Mouse (Mus musculus) CH12.LX (cell line): ENCODE data around the gene Psmb6. TPM values are rescaled to one million over a fixed set of nuclear protein-coding genes. Genes with fewer than 3 reads are reported as not detected.

ENCODE experiments used
- DNase-seq: peaks from one replicate; pipeline ENCODE4 v3.0.0-alpha.2; 2013; ENCODE audit errors: extremely low read depth
- H3K27ac ChIP-seq: 2 replicates; pipeline ENCODE4 v1.5.1; 2012; ENCODE audit warnings: low read depth, mild to moderate bottlenecking, control low read depth, moderate library complexity; ENCODE audit not compliant: insufficient read depth
- H3K27me3 ChIP-seq: replicated peaks from 2 replicates; pipeline ENCODE3; 2012; ENCODE audit warnings: inconsistent platforms
- H3K36me3 ChIP-seq, 2 experiments: replicated peaks in 1 of 2; 2 replicates each; pipeline versions ENCODE3 to v1.6.1; 2012; ENCODE audit warnings: inconsistent platforms in 1 of 2, low read length in 1 of 2, mild to moderate bottlenecking in 1 of 2, mixed read lengths in 1 of 2, moderate library complexity in 1 of 2; ENCODE audit not compliant: control insufficient read depth in 1 of 2, insufficient read depth in 1 of 2
- H3K4me1 ChIP-seq, 2 experiments: 2 replicates each; pipeline ENCODE4 v1.6.1; 2012; ENCODE audit warnings: inconsistent platforms in 1 of 2, moderate library complexity in 1 of 2; ENCODE audit not compliant: insufficient read depth in 2 of 2, control insufficient read depth in 1 of 2
- H3K4me2 ChIP-seq: 2 replicates; pipeline ENCODE4 v1.6.1; 2012; ENCODE audit warnings: low read depth, mild to moderate bottlenecking, control low read depth; ENCODE audit not compliant: poor library complexity, insufficient read depth, severe bottlenecking
- H3K4me3 ChIP-seq, 3 experiments: fragments of 150-350 bp in 1 of 3; sonication (generic) in 1 of 3; replicated peaks in 1 of 3; 2 replicates each; pipeline versions ENCODE3 to v1.5.1; 2011 to 2012; ENCODE audit warnings: low read depth in 2 of 3, low read length in 2 of 3, mild to moderate bottlenecking in 2 of 3, moderate library complexity in 2 of 3, control low read depth in 1 of 3, improper control_type of control experiment in 1 of 3, inconsistent platforms in 1 of 3, mixed read lengths in 1 of 3; ENCODE audit not compliant: poor library complexity in 1 of 3
- H3K79me2 ChIP-seq: replicated peaks from 2 replicates; pipeline ENCODE4 v1.6.1; 2012; ENCODE audit warnings: mild to moderate bottlenecking, moderate library complexity; ENCODE audit not compliant: control insufficient read depth, poor library complexity, insufficient read depth, severe bottlenecking; ENCODE audit errors: extremely low read depth
- H3K9ac ChIP-seq: 2 replicates; pipeline ENCODE4 v1.6.1; 2012; ENCODE audit warnings: low read depth, mild to moderate bottlenecking, control low read depth, moderate library complexity; ENCODE audit not compliant: insufficient read depth
- H3K9me3 ChIP-seq: replicated peaks from 2 replicates; pipeline ENCODE3; 2012; ENCODE audit warnings: low read length, inconsistent platforms, mixed read lengths
- BHLHE40 ChIP-seq: IDR thresholded peaks from 2 replicates; pipeline ENCODE4 v1.6.1; 2011; ENCODE audit warnings: mild to moderate bottlenecking, low read depth, low read length, improper control_type of control experiment
- CHD2 ChIP-seq: IDR thresholded peaks from 2 replicates; pipeline ENCODE4 v1.6.1; 2011; ENCODE audit warnings: low read length, improper control_type of control experiment
- ELF1 ChIP-seq: IDR thresholded peaks from 2 replicates; pipeline ENCODE4 v1.6.1; 2014; ENCODE audit warnings: low read depth, mild to moderate bottlenecking, inconsistent platforms, low read length, improper control_type of control experiment
- ETS1 ChIP-seq: conservative IDR thresholded peaks from 2 replicates; pipeline ENCODE4 v1.6.1; 2012; ENCODE audit warnings: low read depth, mild to moderate bottlenecking, inconsistent platforms, low read length, improper control_type of control experiment, moderate library complexity
- GABPA ChIP-seq: IDR thresholded peaks from 2 replicates; pipeline ENCODE4 v1.6.1; 2012; ENCODE audit warnings: low read depth, low read length, improper control_type of control experiment, inconsistent platforms; ENCODE audit not compliant: insufficient replicate concordance
- MYC ChIP-seq: IDR thresholded peaks from 2 replicates; pipeline ENCODE4 v1.6.1; 2011; ENCODE audit warnings: low read depth, mild to moderate bottlenecking, improper control_type of control experiment, low read length
- NRF1 ChIP-seq: IDR thresholded peaks from 2 replicates; pipeline ENCODE4 v1.6.1; 2014; ENCODE audit warnings: low read depth, mild to moderate bottlenecking, inconsistent platforms, low read length, improper control_type of control experiment, moderate library complexity
- POLR2AphosphoS2 ChIP-seq: IDR thresholded peaks from 2 replicates; pipeline ENCODE4 v1.6.1; 2011; ENCODE audit warnings: low read depth, low read length, improper control_type of control experiment
- TBP ChIP-seq: conservative IDR thresholded peaks from 2 replicates; pipeline ENCODE4 v1.6.1; 2011; ENCODE audit warnings: low read depth, low read length, improper control_type of control experiment
- TCF12 ChIP-seq: IDR thresholded peaks from 2 replicates; pipeline ENCODE4 v1.6.1; 2014; ENCODE audit warnings: low read depth, mild to moderate bottlenecking, inconsistent platforms, low read length, improper control_type of control experiment
- UBTF ChIP-seq: IDR thresholded peaks from 2 replicates; pipeline ENCODE4 v1.6.1; 2012; ENCODE audit warnings: low read depth, mild to moderate bottlenecking, inconsistent platforms, low read length, improper control_type of control experiment, moderate library complexity
- ZC3H11A ChIP-seq: IDR thresholded peaks from 2 replicates; pipeline ENCODE4 v1.6.1; 2012; ENCODE audit warnings: low read depth, mild to moderate bottlenecking, inconsistent platforms, low read length, improper control_type of control experiment
- ZKSCAN1 ChIP-seq: IDR thresholded peaks from 2 replicates; pipeline ENCODE4 v1.6.1; 2012; ENCODE audit warnings: low read depth, inconsistent platforms, low read length, improper control_type of control experiment, borderline replicate concordance
- ZMIZ1 ChIP-seq: IDR thresholded peaks from 2 replicates; pipeline ENCODE4 v1.6.1; 2012; ENCODE audit warnings: low read depth, mild to moderate bottlenecking, inconsistent platforms, low read length, improper control_type of control experiment
- ZNF384 ChIP-seq: IDR thresholded peaks from 2 replicates; pipeline ENCODE4 v1.6.1; 2012; ENCODE audit warnings: low read depth, low read length, improper control_type of control experiment, inconsistent platforms
- dilution Hi-C: fragments of 300-500 bp; cut with MboI; formaldehyde crosslinking; loops from 2 replicates; pipeline ENCODE4 v1.14.3; 2020; ENCODE audit warnings: low sequenced_read_pairs; ENCODE audit not compliant: extremely low pct_unique_long_range_greater_than_20kb, extremely low pct_ligation_motif_present
- in situ Hi-C: fragments of 300-500 bp; cut with MboI; formaldehyde crosslinking; loops from 3 replicates; pipeline ENCODE4 v1.14.3; 2019; ENCODE audit warnings: low sequenced_read_pairs, low pct_ligation_motif_present, low pct_unique_long_range_greater_than_20kb, mixed read lengths
- polyA plus RNA-seq: library from polyadenylated mRNA; unstranded; fragments of >175 nt; gene quantifications from 2 replicates; pipeline ENCODE4 v1.2.1, GENCODE M21; 2012; ENCODE audit warnings: low read depth; ENCODE audit not compliant: insufficient read length
- total RNA-seq, 2 experiments: library from RNA; depleted of rRNA; stranded (reverse); fragments of 300-350 nt in 1 of 2; fragments of >200 nt in 1 of 2; gene quantifications; 2 replicates each; pipeline ENCODE4 v1.2.3; 2012 to 2014

Gene Psmb6
- total and polyA plus RNA-seq, 3 experiments: 779 to 921 (median 831) TPM

- TF ChIP-seq GABPA (no peak), TCF12 (no peak), MYC (no peak), CHD2 (no peak), ZMIZ1 (no peak), ZC3H11A (no peak), NRF1 (no peak), POLR2AphosphoS2 (no peak), ZNF384 (no peak), ZKSCAN1 (no peak), UBTF (no peak), ELF1 (no peak)
- Histone ChIP-seq H3K79me2 (peaks cover 12% of the 10 kb centered on the region), H3K9ac (peak overlapping the region; percentile 94), H3K36me3 (peaks cover 24 to 38% of the 10 kb centered on the region in 2 experiments), H3K27ac (no peak overlapping the region), H3K9me3 (no peaks in the 10 kb centered on the region), H3K4me3 (peak overlapping the region; percentile 69 to 96 (median 76)), H3K4me1 (peaks cover 15 to 50% of the 10 kb centered on the region in 2 experiments), H3K4me2 (peak overlapping the region; percentile 80), H3K27me3 (no peaks in the 10 kb centered on the region)
- dilution Hi-C loops: no loop called here
- in situ Hi-C loops: loop anchor here (5.0 kb wide), 1 partner anchor 36 kb away; the partner anchor contains the start of gene Mink1
- no peak for DNase-seq
These were observed 1.0 kb downstream of the Psmb6 start for GRCm38 (mm10) chr11:70526211-70526610.

- TF ChIP-seq ETS1 (peak; percentile 74), BHLHE40 (peak; percentile 56), TBP (no peak), POLR2AphosphoS2 (0 out of 2 replicates have a peak, but pooled peaks have one; percentile 72)
- dilution Hi-C loops: no loop called here
- Histone ChIP-seq H3K27ac (no peak overlapping the region), H3K27me3 (no peaks in the 10 kb centered on the region), H3K9ac (no peak overlapping the region), H3K4me1 (peaks cover 15 to 50% of the 10 kb centered on the region in 2 experiments), H3K4me2 (no peak overlapping the region), H3K4me3 (no peak overlapping the region), H3K36me3 (peaks cover 24 to 38% of the 10 kb centered on the region in 2 experiments), H3K79me2 (peaks cover 12% of the 10 kb centered on the region), H3K9me3 (no peaks in the 10 kb centered on the region)
- in situ Hi-C loops: loop anchor here (5.0 kb wide), 1 partner anchor 34 kb away; the partner anchor contains the start of gene Mink1
- DNase-seq: no peak
These were observed 3.4 kb downstream of the Psmb6 start for GRCm38 (mm10) chr11:70528610-70529009.
